Mouse (Mus musculus) left cerebral cortex, postnatal 4 days (tissue): ENCODE measurements at regions not wholly inside any gene's neighbourhood (a gene's known extent, or its start where the extent isn't known, plus 50 kb on each side); places are given as distances from the start of the nearest gene placed in this dataset.

Source experiments
- DNase-seq: peaks from one replicate; pipeline ENCODE4 v3.0.0-alpha.2; 2022
- intact Hi-C: fragments of 180-260 bp; cut with DNase I; formaldehyde crosslinking; loops from one replicate; pipeline ENCODE4 v1.15.1; 2025

- DNase-seq: no peak
- intact Hi-C loops: loop anchor here (10.0 kb wide), 1 partner anchor 211 kb away; the partner anchor contains the start of gene Arpp21
Measured at GRCm38 (mm10) chr9:112445230-112446026, 209.7 kb upstream of the Arpp21 start.

GRCm38 (mm10) chr9:112444220-112444619 lies 208.5 kb upstream of the Arpp21 start:
- intact Hi-C loops: loop anchor here (10.0 kb wide), 1 partner anchor 209 kb away; the partner anchor contains the start of gene Arpp21
- DNase-seq: no peak

GRCm38 (mm10) chr9:112436094-112436493 lies 200.4 kb upstream of the Arpp21 start:
- DNase-seq: no peak
- intact Hi-C loops: no loop called here

GRCm38 (mm10) chr9:112431920-112432437 lies 196.2 kb upstream of the Arpp21 start:
- intact Hi-C loops: no loop called here
- DNase-seq: no peak

- intact Hi-C loops: no loop called here
Measured at GRCm38 (mm10) chr9:112429196-112429595, 193.5 kb upstream of the Arpp21 start.

GRCm38 (mm10) chr9:112405772-112406315 lies 170.1 kb upstream of the Arpp21 start:
- no peak for DNase-seq
- intact Hi-C loops: no loop called here

More at GRCm38 (mm10) chr9:112429196-112429595, 193.5 kb upstream of the Arpp21 start:
- no peak for DNase-seq

GRCm38 (mm10) chr9:112370746-112371145 lies 135.0 kb upstream of the Arpp21 start:
- intact Hi-C loops: no loop called here
- no peak for DNase-seq

GRCm38 (mm10) chr9:112367291-112367690 lies 131.6 kb upstream of the Arpp21 start:
- intact Hi-C loops: no loop called here
- no peak for DNase-seq

- intact Hi-C loops: loop anchor here (2.0 kb wide), 1 partner anchor 33 kb away; no protein-coding TSS in a partner anchor
- DNase-seq: no peak
Measured at GRCm38 (mm10) chr9:112361355-112361754, 125.6 kb upstream of the Arpp21 start.

- no peak for DNase-seq
- intact Hi-C loops: no loop called here
Measured at GRCm38 (mm10) chr9:112358711-112359298, 123.1 kb upstream of the Arpp21 start.

- intact Hi-C loops: no loop called here
- DNase-seq: peak; percentile 27
Measured at GRCm38 (mm10) chr9:112353196-112353595, 117.5 kb upstream of the Arpp21 start.

- DNase-seq: no peak
- intact Hi-C loops: no loop called here
Measured at GRCm38 (mm10) chr9:112348942-112349341, 113.2 kb upstream of the Arpp21 start.

GRCm38 (mm10) chr9:112344792-112345191 lies 109.1 kb upstream of the Arpp21 start:
- intact Hi-C loops: no loop called here
- no peak for DNase-seq

GRCm38 (mm10) chr9:112340363-112340762 lies 104.6 kb upstream of the Arpp21 start:
- DNase-seq: no peak
- intact Hi-C loops: no loop called here

- intact Hi-C loops: no loop called here
Measured at GRCm38 (mm10) chr9:112320016-112320415, 84.3 kb upstream of the Arpp21 start.

GRCm38 (mm10) chr9:112308950-112309349 lies 73.2 kb upstream of the Arpp21 start:
- intact Hi-C loops: no loop called here
- DNase-seq: no peak

More at GRCm38 (mm10) chr9:112320016-112320415, 84.3 kb upstream of the Arpp21 start:
- no peak for DNase-seq

GRCm38 (mm10) chr9:112307837-112308236 lies 72.1 kb upstream of the Arpp21 start:
- intact Hi-C loops: no loop called here

GRCm38 (mm10) chr9:112291875-112292274 lies 56.1 kb upstream of the Arpp21 start:
- intact Hi-C loops: no loop called here
- no peak for DNase-seq

More at GRCm38 (mm10) chr9:112307837-112308236, 72.1 kb upstream of the Arpp21 start:
- DNase-seq: peak; percentile 2
